In the genomic region with DNA sequence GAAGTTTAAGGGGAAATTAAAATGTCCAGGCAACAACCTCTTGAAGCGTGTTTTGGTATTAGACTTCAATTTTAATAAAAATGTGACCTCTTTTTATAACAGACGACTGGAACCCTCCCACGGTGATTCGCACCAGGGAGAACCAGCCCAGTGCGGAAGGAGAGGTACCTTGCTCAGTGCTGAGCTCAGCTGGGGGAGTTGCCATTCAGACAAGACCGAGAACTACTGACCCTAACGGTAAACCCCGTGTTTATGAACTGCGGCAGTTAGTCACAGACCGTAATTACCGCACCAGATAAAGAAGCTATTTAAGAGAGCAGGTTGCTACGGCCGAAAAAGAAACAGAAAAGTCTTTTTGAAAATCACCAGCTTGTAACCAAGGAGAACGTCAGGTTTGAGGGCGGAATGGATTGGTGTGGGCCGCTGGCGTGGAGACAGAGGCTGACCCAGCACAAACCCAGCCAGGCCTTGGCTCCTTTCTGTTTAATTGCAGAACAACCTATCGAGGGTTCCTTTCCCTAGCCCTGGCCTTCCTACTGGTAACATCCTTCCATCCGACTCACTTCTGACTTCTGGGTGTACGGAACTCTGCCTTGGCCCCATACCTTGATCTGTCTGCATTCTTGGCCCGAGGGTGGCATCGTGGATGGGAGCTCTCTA, we compare ENCODE assay signal across 32 mouse cellular contexts. TPM values are rescaled to one million over a fixed set of nuclear protein-coding genes. Genes with fewer than 3 reads are reported as not detected.
A peak's percentile ranks its signal among the peaks of the same experiment; 100 is the strongest.
DNase-seq lines count a peak whose midpoint lies in the region; ATAC-seq and TF ChIP-seq lines count a peak whose summit lies in the region.
"Had no signal": no experiment of that assay in that cellular context is flagged by ENCODE, and none has a peak within 500 bp of the region (broad histone marks: within the 10 kb centered on the region; RNA-seq: fewer than 3 reads in every experiment).

No protein-coding gene starts in this region.

- no peak overlapping the region for H3K4me2 ChIP-seq in intestine, embryonic 14.5 days (ENCODE audit: low read length)
- no peak overlapping the region for H3K4me2 ChIP-seq in intestine, postnatal 0 days (replicated peaks; ENCODE audit: low read depth)
- H3K4me2 ChIP-seq: forebrain, embryonic 15.5 days; limb, embryonic 12.5 days; liver, embryonic 11.5 days had no signal

- no peaks in the 10 kb centered on the region for H3K36me3 ChIP-seq in intestine, embryonic 14.5 days (ENCODE audit: control insufficient read depth, insufficient read depth, low read length)
- no peaks in the 10 kb centered on the region for H3K36me3 ChIP-seq in intestine, postnatal 0 days (ENCODE audit: control insufficient read depth, insufficient read depth)
- H3K36me3 ChIP-seq in testis, adult 2 months (ENCODE audit: control insufficient read depth, insufficient read depth, low read length) = no peaks in the 10 kb centered on the region
- H3K36me3 ChIP-seq: embryonic facial prominence, embryonic 10.5 days; forebrain, embryonic 15.5 days; heart, embryonic 10.5 days; limb, embryonic 12.5 days had no signal

- no peak overlapping the region for H3K9ac ChIP-seq in intestine, embryonic 14.5 days (ENCODE audit: low read length)
- no peak overlapping the region for H3K9ac ChIP-seq in intestine, postnatal 0 days (ENCODE audit: low read depth, low read length)
- H3K9ac ChIP-seq: forebrain, embryonic 15.5 days; limb, embryonic 12.5 days; liver, postnatal 0 days had no signal

- no peaks in the 10 kb centered on the region for H3K4me1 ChIP-seq in intestine, embryonic 14.5 days (replicated peaks; ENCODE audit: control insufficient read depth, insufficient read depth, low read length)
- H3K4me1 ChIP-seq in intestine, postnatal 0 days (replicated peaks; ENCODE audit: control insufficient read depth, insufficient read depth, low read length) = no peaks in the 10 kb centered on the region
- peaks cover 10% of the 10 kb centered on the region for H3K4me1 ChIP-seq in testis, adult 2 months (ENCODE audit: control insufficient read depth, insufficient read depth, low read length)
- H3K4me1 ChIP-seq: forebrain, embryonic 15.5 days; limb, embryonic 12.5 days had no signal

- H3K27me3 ChIP-seq in intestine, embryonic 14.5 days (replicated peaks; ENCODE audit: control insufficient read depth, insufficient read depth, low read length) = no peaks in the 10 kb centered on the region
- H3K27me3 ChIP-seq in intestine, postnatal 0 days (replicated peaks; ENCODE audit: control insufficient read depth, insufficient read depth, low read length) = no peaks in the 10 kb centered on the region
- H3K27me3 ChIP-seq in testis, adult 2 months (ENCODE audit: control insufficient read depth, insufficient read depth, low read length) = no peaks in the 10 kb centered on the region
- H3K27me3 ChIP-seq: forebrain, embryonic 15.5 days had no signal

- H3K4me3 ChIP-seq in intestine, embryonic 14.5 days (ENCODE audit: low read depth, low read length) = no peak overlapping the region
- H3K4me3 ChIP-seq in intestine, postnatal 0 days (ENCODE audit: low read depth, low read length) = no peak overlapping the region
- H3K4me3 ChIP-seq in testis, adult 2 months (ENCODE audit: control insufficient read depth, low read depth, low read length) = peak overlapping the region; percentile 52
- H3K4me3 ChIP-seq: embryonic facial prominence, embryonic 10.5 days; forebrain, embryonic 15.5 days; heart, embryonic 10.5 days; left cerebral cortex, adult 2 months; limb, embryonic 12.5 days had no signal

- intact Hi-C loops in left cerebral cortex, postnatal 14 days (cut with DNase I) = no loop called here

- H3K9me3 ChIP-seq in intestine, embryonic 14.5 days (ENCODE audit: control insufficient read depth, low read length) = no peaks in the 10 kb centered on the region
- H3K9me3 ChIP-seq in intestine, postnatal 0 days (ENCODE audit: control insufficient read depth) = no peaks in the 10 kb centered on the region
- H3K9me3 ChIP-seq: embryonic facial prominence, embryonic 10.5 days; forebrain, embryonic 15.5 days; heart, embryonic 10.5 days; limb, embryonic 12.5 days had no signal

- ATAC-seq in intestine, embryonic 14.5 days (replicated peaks; ENCODE audit: low FRiP score, low TSS enrichment, low read depth) = no peak
- no peak for ATAC-seq in intestine, postnatal 0 days
- ATAC-seq in granulocyte monocyte progenitor cell, adult 5-6 weeks (replicated peaks; ENCODE audit: poor library complexity, severe bottlenecking) = no peak
- ATAC-seq: forebrain, embryonic 15.5 days; hindbrain, embryonic 16.5 days; liver, postnatal 0 days; lung, postnatal 0 days; midbrain, embryonic 16.5 days had no signal

- no peak overlapping the region for H3K27ac ChIP-seq in intestine, embryonic 14.5 days (ENCODE audit: low read depth)
- no peak overlapping the region for H3K27ac ChIP-seq in intestine, postnatal 0 days (ENCODE audit: low read depth, low read length)
- H3K27ac ChIP-seq in testis, adult 2 months (ENCODE audit: control insufficient read depth, insufficient read depth, low read depth, low read length) = peak overlapping the region; percentile 87
- H3K27ac ChIP-seq: embryonic facial prominence, embryonic 10.5 days; forebrain, embryonic 15.5 days; heart, embryonic 10.5 days; left cerebral cortex, adult 2 months; limb, embryonic 12.5 days; macrophage had no signal

- no peak for TF ChIP-seq CTCF in intestine, postnatal 0 days (IDR thresholded peaks at IDR 0.05; ENCODE audit: low read depth)
- TF ChIP-seq CTCF in testis, adult 2 months (IDR thresholded peaks at IDR 0.05; ENCODE audit: control insufficient read depth, insufficient read depth, insufficient replicate concordance, low read depth, low read length) = no peak

- peak; percentile 36 for DNase-seq in intestine, embryonic 14.5 days (ENCODE audit: low spot score)
- DNase-seq in left cerebral cortex, postnatal 14 days (ENCODE audit: low spot score in 2 of 2) = peak; percentile 9 to 20
- no peak for DNase-seq in left cerebral cortex, adult 8-10 months (ENCODE audit: low spot score in 2 of 2)
- DNase-seq in testis, postnatal 14 days (ENCODE audit: low spot score) = no peak
- DNase-seq: adrenal gland, postnatal 36 days; cerebellum, adult 11 months; cerebellum, postnatal 10 days; heart, postnatal 4 days; liver, postnatal 0 days; right cerebral cortex, postnatal 25 days; thymus, adult 18-20 months; thymus, postnatal 36 days had no signal

- no peak for TF ChIP-seq POLR2A in testis, adult 2 months (IDR thresholded peaks at IDR 0.05; ENCODE audit: control insufficient read depth, low read depth, low read length)

- WGBS in intestine, embryonic 14.5 days = 82% methylated on average over 22 of the region's 22 CpGs
- 85% methylated on average over 22 of the region's 22 CpGs for WGBS in intestine, postnatal 0 days

RNA-seq across cellular contexts. Expression of gene Gm11060, which starts 5.6 kb away (rescaled TPM):
- polyA plus RNA-seq in intestine, embryonic 14.5 days (2014; fragmentation: Nextera tagmentation; extraction: Ambion mirVana) = not detected in 2 replicates
- not detected in 2 replicates for polyA plus RNA-seq in intestine, postnatal 0 days (2015; fragmentation: Nextera tagmentation; extraction: Ambion mirVana)
- not detected for total RNA-seq in left cerebral cortex, postnatal 14 days (2021)
- not detected for total RNA-seq in left cerebral cortex, adult 8-10 months (2022)
- polyA plus RNA-seq in testis, adult 2 months (2012; rRNA removed) = not detected in 2 replicates
- total RNA-seq in granulocyte monocyte progenitor cell, adult 5-6 weeks (2014; fragmentation: Nextera tagmentation) = not detected in 2 replicates
- total RNA-seq in granulocyte monocyte progenitor cell, adult 5-6 weeks (2017) = not detected in 2 replicates
- total RNA-seq: adrenal gland, postnatal 36 days; gastrocnemius, adult 8-10 months; heart, postnatal 4 days; layer of hippocampus, postnatal 10 days; left cerebral cortex, adult 2 months; neutrophil, adult 5-6 weeks had no signal
- polyA plus RNA-seq: cortical plate, adult 2 months; embryonic facial prominence, embryonic 10.5 days; forebrain, embryonic 15.5 days; gonadal fat pad, adult 2 months; heart, embryonic 10.5 days; heart, embryonic 16.5 days; hindbrain, embryonic 16.5 days; limb, embryonic 12.5 days; liver, embryonic 11.5 days; liver, postnatal 0 days; lung, postnatal 0 days; macrophage; midbrain, embryonic 16.5 days; spleen, adult 2 months had no signal

RNA-seq across cellular contexts. Expression of gene Wt1, which starts 28.9 kb away (rescaled TPM):
- polyA plus RNA-seq in intestine, embryonic 14.5 days (2014; fragmentation: Nextera tagmentation; extraction: Ambion mirVana) = 18.4 and 20.1 TPM in 2 replicates
- polyA plus RNA-seq in intestine, postnatal 0 days (2015; fragmentation: Nextera tagmentation; extraction: Ambion mirVana) = 3.9 TPM in 2 replicates
- total RNA-seq in left cerebral cortex, postnatal 14 days (2021) = under 1 TPM; 0.36 to 0.42 TPM
- under 1 TPM; 0.32 to 0.79 (median 0.53) TPM for total RNA-seq in left cerebral cortex, adult 8-10 months (2022)
- 31.5 and 40.2 TPM in 2 replicates for polyA plus RNA-seq in testis, adult 2 months (2012; rRNA removed)
- total RNA-seq in granulocyte monocyte progenitor cell, adult 5-6 weeks (2014; fragmentation: Nextera tagmentation) = not detected in 2 replicates
- not detected in 2 replicates for total RNA-seq in granulocyte monocyte progenitor cell, adult 5-6 weeks (2017)
- total RNA-seq: gastrocnemius, adult 8-10 months; neutrophil, adult 5-6 weeks had no signal
- polyA plus RNA-seq: forebrain, embryonic 15.5 days; macrophage had no signal

Comparison
In these comparisons a context has a peak if more than half of its experiments do, and no peak if none do; other contexts are left out.
1. DNase-seq: peak in intestine, embryonic 14.5 days (single experiment) and left cerebral cortex, postnatal 14 days (2 of 2); none in left cerebral cortex, adult 8-10 months (0 of 2) and testis, postnatal 14 days (single experiment).